Mouse (Mus musculus) forebrain, postnatal 0 days (tissue): ENCODE measurements around the gene Ldb2. TPM values are rescaled to one million over a fixed set of nuclear protein-coding genes. Genes with fewer than 3 reads are reported as not detected.
A peak's percentile ranks its signal among the peaks of the same experiment; 100 is the strongest.

Experiments
- ATAC-seq: fragments of 200-750 bp; cut with Nextera tagmentation; 2 replicates; pipeline ENCODE4 v1.8.0; 2017; ENCODE audit warnings: mild to moderate bottlenecking, moderate library complexity
- DNase-seq: peaks from one replicate; pipeline ENCODE4 v3.0.0-alpha.2; 2015
- H3K27ac ChIP-seq: fragments of 300-500 bp; sonication (generic); 2 replicates; pipeline ENCODE4 v1.5.1; 2014; ENCODE audit warnings: low read depth, mild to moderate bottlenecking, antibody characterized with exemption, low read length, moderate library complexity, mixed read lengths
- H3K27me3 ChIP-seq: fragments of 300-500 bp; sonication (generic); 2 replicates; pipeline ENCODE4 v1.6.1; 2014; ENCODE audit warnings: mild to moderate bottlenecking, low read length, mixed read lengths; ENCODE audit not compliant: insufficient read depth
- H3K36me3 ChIP-seq: fragments of 300-500 bp; sonication (generic); 2 replicates; pipeline ENCODE4 v1.6.1; 2014; ENCODE audit warnings: mild to moderate bottlenecking, moderate library complexity; ENCODE audit not compliant: insufficient read depth
- H3K4me1 ChIP-seq: fragments of 300-500 bp; sonication (generic); 2 replicates; pipeline ENCODE4 v1.6.1; 2014; ENCODE audit warnings: antibody characterized with exemption; ENCODE audit not compliant: insufficient read depth
- H3K4me2 ChIP-seq: fragments of 300-500 bp; sonication (generic); 2 replicates; pipeline ENCODE4 v1.6.1; 2014; ENCODE audit warnings: low read depth, mild to moderate bottlenecking, moderate library complexity
- H3K4me3 ChIP-seq: fragments of 300-500 bp; sonication (generic); 2 replicates; pipeline ENCODE4 v1.5.1; 2014; ENCODE audit warnings: low read depth, low read length, mixed read lengths
- H3K9ac ChIP-seq: fragments of 300-500 bp; sonication (generic); 2 replicates; pipeline ENCODE4 v1.6.1; 2014; ENCODE audit warnings: mild to moderate bottlenecking
- H3K9me3 ChIP-seq: fragments of 300-500 bp; sonication (generic); 2 replicates; pipeline ENCODE4 v1.6.1; 2016; ENCODE audit warnings: low read length
- CTCF ChIP-seq: sonication (generic); IDR thresholded peaks from 2 replicates; pipeline ENCODE4 v1.5.1; 2016; ENCODE audit warnings: antibody characterized with exemption, control low read depth, low read depth
- WGBS: fragments of 180-500 bp; shearing (Covaris S2); extraction: QIAGEN DNeasy Blood & Tissue Kit; methylation state at CpG from one replicate; pipeline ENCODE4 v1.1.7; 2014; 5-methylcytosine and 5-hydroxymethylcytosine counted together
- polyA plus RNA-seq: library from polyadenylated mRNA; unstranded; fragments of >200 nt; fragmentation: Nextera tagmentation; extraction: Ambion mirVana; gene quantifications from 2 replicates; pipeline ENCODE4 v1.2.1, GENCODE M21; 2015
- total RNA-seq: library from RNA; depleted of rRNA; stranded (reverse); fragments of >200 nt; gene quantifications from 2 replicates; pipeline ENCODE4 v1.2.3, GENCODE M21; 2014

Gene Ldb2
- total and polyA plus RNA-seq, 2 experiments from 2014 or later: 52.6 to 100 TPM

- Histone ChIP-seq H3K9ac (no peak overlapping the region), H3K27ac (peak overlapping the region; percentile 62), H3K27me3 (no peaks in the 10 kb centered on the region), H3K4me3 (no peak overlapping the region), H3K4me1 (peaks cover 7% of the 10 kb centered on the region; the same call in 1 of the 2 replicates), H3K4me2 (no peak overlapping the region), H3K9me3 (no peaks in the 10 kb centered on the region), H3K36me3 (no peaks in the 10 kb centered on the region)
- TF ChIP-seq CTCF: no peak
- 37% methylated on average over 1 of the region's 1 CpGs for WGBS
- peak; percentile 73 for ATAC-seq
- peak; percentile 46 for DNase-seq
Observed at GRCm38 (mm10) chr5:44529001-44529400, 270.5 kb downstream of the Ldb2 start.

- Histone ChIP-seq H3K4me2 (no peak overlapping the region), H3K27ac (no peak overlapping the region; the same call in 1 of the 2 replicates), H3K4me3 (no peak overlapping the region), H3K4me1 (0 out of 2 replicates have a peak, but pooled peaks cover 5% of the 10 kb centered on the region), H3K27me3 (no peaks in the 10 kb centered on the region), H3K9ac (no peak overlapping the region), H3K9me3 (no peaks in the 10 kb centered on the region), H3K36me3 (no peaks in the 10 kb centered on the region)
- no peak for TF ChIP-seq CTCF
- 70% methylated on average over 5 of the region's 5 CpGs for WGBS
- DNase-seq: no peak
- no peak for ATAC-seq
Observed at GRCm38 (mm10) chr5:44505221-44505620, 294.3 kb downstream of the Ldb2 start.

- no peak overlapping the region for H3K4me3 ChIP-seq
- WGBS: 55% methylated on average over 5 of the region's 5 CpGs
- no peak for DNase-seq
- H3K27me3 ChIP-seq: no peaks in the 10 kb centered on the region
- H3K4me1 ChIP-seq: 0 out of 2 replicates have a peak, but pooled peaks cover 5% of the 10 kb centered on the region
- no peak overlapping the region for H3K9ac ChIP-seq
- H3K27ac ChIP-seq: no peak overlapping the region; the same call in 1 of the 2 replicates
- ATAC-seq: no peak
- no peak overlapping the region for H3K4me2 ChIP-seq
- H3K9me3 ChIP-seq: no peaks in the 10 kb centered on the region
- H3K36me3 ChIP-seq: no peaks in the 10 kb centered on the region
- TF ChIP-seq CTCF: no peak
Observed at GRCm38 (mm10) chr5:44504786-44505185, 294.7 kb downstream of the Ldb2 start.

GRCm38 (mm10) chr5:44498229-44498628, 301.3 kb downstream of the Ldb2 start:
- H3K4me2 ChIP-seq: no peak overlapping the region
- H3K9me3 ChIP-seq: no peaks in the 10 kb centered on the region
- no peaks in the 10 kb centered on the region for H3K27me3 ChIP-seq
- H3K27ac ChIP-seq: no peak overlapping the region
- no peak overlapping the region for H3K9ac ChIP-seq
- ATAC-seq (no peak), DNase-seq (no peak)
- H3K4me1 ChIP-seq: no peaks in the 10 kb centered on the region
- no peak for TF ChIP-seq CTCF
- WGBS: 79% methylated on average over 1 of the region's 1 CpGs
- H3K4me3 ChIP-seq: no peak overlapping the region
- H3K36me3 ChIP-seq: no peaks in the 10 kb centered on the region

GRCm38 (mm10) chr5:44496854-44497253, 302.6 kb downstream of the Ldb2 start:
- Histone ChIP-seq H3K4me1 (no peaks in the 10 kb centered on the region), H3K4me2 (no peak overlapping the region), H3K36me3 (no peaks in the 10 kb centered on the region), H3K27ac (no peak overlapping the region), H3K9ac (no peak overlapping the region), H3K27me3 (no peaks in the 10 kb centered on the region), H3K9me3 (no peaks in the 10 kb centered on the region), H3K4me3 (no peak overlapping the region)
- 71% methylated on average over 3 of the region's 3 CpGs for WGBS
- DNase-seq (no peak), ATAC-seq (no peak)
- TF ChIP-seq CTCF: no peak

GRCm38 (mm10) chr5:44495092-44495491, 304.4 kb downstream of the Ldb2 start:
- H3K9me3 ChIP-seq: no peaks in the 10 kb centered on the region
- TF ChIP-seq CTCF: no peak
- DNase-seq (no peak), ATAC-seq (no peak)
- no peaks in the 10 kb centered on the region for H3K36me3 ChIP-seq
- H3K4me2 ChIP-seq: no peak overlapping the region
- no peak overlapping the region for H3K9ac ChIP-seq
- H3K27me3 ChIP-seq: no peaks in the 10 kb centered on the region
- 73% methylated on average over 4 of the region's 4 CpGs for WGBS
- H3K27ac ChIP-seq: no peak overlapping the region
- no peaks in the 10 kb centered on the region for H3K4me1 ChIP-seq
- H3K4me3 ChIP-seq: no peak overlapping the region

- Histone ChIP-seq H3K27me3 (no peaks in the 10 kb centered on the region), H3K9ac (no peak overlapping the region), H3K4me1 (no peaks in the 10 kb centered on the region), H3K9me3 (no peaks in the 10 kb centered on the region), H3K4me3 (no peak overlapping the region), H3K36me3 (no peaks in the 10 kb centered on the region), H3K4me2 (no peak overlapping the region), H3K27ac (no peak overlapping the region)
- DNase-seq (no peak), ATAC-seq (no peak)
- WGBS: 74% methylated on average over 9 of the region's 9 CpGs
- no peak for TF ChIP-seq CTCF
Observed at GRCm38 (mm10) chr5:44494133-44494532, 305.3 kb downstream of the Ldb2 start.

- TF ChIP-seq CTCF: no peak
- Histone ChIP-seq H3K27me3 (no peaks in the 10 kb centered on the region), H3K9me3 (no peaks in the 10 kb centered on the region), H3K4me1 (no peaks in the 10 kb centered on the region), H3K4me2 (no peak overlapping the region), H3K27ac (no peak overlapping the region), H3K36me3 (no peaks in the 10 kb centered on the region), H3K4me3 (no peak overlapping the region), H3K9ac (no peak overlapping the region)
- ATAC-seq (no peak), DNase-seq (no peak)
- WGBS: 95% methylated on average over 1 of the region's 1 CpGs
Observed at GRCm38 (mm10) chr5:44491526-44491925, 308.0 kb downstream of the Ldb2 start.
